Mouse (Mus musculus) kidney, postnatal 0 days (tissue): ENCODE measurements around the gene BC025920. TPM values are rescaled to one million over a fixed set of nuclear protein-coding genes. Genes with fewer than 3 reads are reported as not detected.

ENCODE experiments used
- ATAC-seq: fragments of 200-750 bp; cut with Nextera tagmentation; replicated peaks from 2 replicates; pipeline ENCODE4 v1.8.0; 2017; ENCODE audit warnings: low read depth, moderate number of reproducible peaks, moderate TSS enrichment, moderate library complexity; ENCODE audit not compliant: low FRiP score
- DNase-seq: peaks from one replicate; pipeline ENCODE4 v3.0.0-alpha.2; 2016; ENCODE audit warnings: low spot score
- H3K27ac ChIP-seq: fragments of 300-500 bp; sonication (generic); 2 replicates; pipeline ENCODE4 v1.5.1; 2014; ENCODE audit warnings: mild to moderate bottlenecking
- H3K27me3 ChIP-seq: fragments of 300-500 bp; sonication (generic); 2 replicates; pipeline ENCODE4 v1.6.1; 2014; ENCODE audit warnings: low read length, mixed read lengths; ENCODE audit not compliant: insufficient read depth
- H3K36me3 ChIP-seq: fragments of 300-500 bp; sonication (generic); 2 replicates; pipeline ENCODE4 v1.6.1; 2014; ENCODE audit warnings: low read length, mixed read lengths; ENCODE audit not compliant: insufficient read depth
- H3K4me1 ChIP-seq: fragments of 300-500 bp; sonication (generic); replicated peaks from 2 replicates; pipeline ENCODE4 v1.6.1; 2014; ENCODE audit warnings: antibody characterized with exemption, low read length, mixed read lengths; ENCODE audit not compliant: insufficient read depth
- H3K4me2 ChIP-seq: fragments of 300-500 bp; sonication (generic); 2 replicates; pipeline ENCODE4 v1.6.1; 2014; ENCODE audit warnings: mild to moderate bottlenecking, low read length, moderate library complexity, mixed read lengths
- H3K4me3 ChIP-seq: fragments of 300-500 bp; sonication (generic); replicated peaks from 2 replicates; pipeline ENCODE4 v1.5.1; 2014; ENCODE audit warnings: low read depth, low read length
- H3K9ac ChIP-seq: fragments of 300-500 bp; sonication (generic); 2 replicates; pipeline ENCODE4 v1.6.1; 2014; ENCODE audit warnings: low read depth, low read length
- H3K9me3 ChIP-seq: fragments of 300-500 bp; sonication (generic); replicated peaks from 2 replicates; pipeline ENCODE4 v1.6.1; 2016; ENCODE audit warnings: low read length, inconsistent platforms, mixed read lengths
- CTCF ChIP-seq: IDR thresholded peaks from 2 replicates; pipeline ENCODE4 v1.5.1; 2016; ENCODE audit warnings: antibody characterized with exemption, low read depth, mild to moderate bottlenecking, moderate library complexity
- WGBS: fragments of 180-500 bp; shearing (Covaris S2); extraction: QIAGEN DNeasy Blood & Tissue Kit; methylation state at CpG from one replicate; pipeline ENCODE4 v1.1.7; 2014; 5-methylcytosine and 5-hydroxymethylcytosine counted together
- polyA plus RNA-seq: library from polyadenylated mRNA; unstranded; fragments of >200 nt; fragmentation: Nextera tagmentation; extraction: Ambion mirVana; gene quantifications from 2 replicates; pipeline ENCODE4 v1.2.1, GENCODE M21; 2015

Gene BC025920
- polyA plus RNA-seq, 1 experiment from 2014 or later = 0.37 TPM

DNA sequence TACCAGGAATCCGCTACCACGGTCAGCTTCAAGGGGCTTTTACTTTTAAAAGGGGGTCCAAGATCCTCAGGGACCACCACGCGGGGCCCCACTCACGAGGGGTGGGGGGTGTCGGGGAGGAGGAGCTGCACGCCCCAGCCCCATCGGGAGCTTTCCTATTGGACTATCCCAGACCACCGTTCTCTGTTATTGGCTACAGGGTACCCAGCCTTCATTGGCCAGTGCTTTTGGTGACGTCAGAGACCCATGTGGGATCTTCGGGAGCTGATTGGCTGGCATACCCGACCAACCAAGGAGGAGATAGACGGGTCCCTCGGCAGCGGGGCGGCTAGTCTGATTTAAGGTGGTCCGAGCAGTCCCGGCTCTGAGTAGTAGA, 34.6 kb upstream of the BC025920 start:
- H3K9ac ChIP-seq = no peak overlapping the region
- H3K4me1 ChIP-seq = peaks cover 34% of the 10 kb centered on the region
- 0 out of 2 replicates have a peak, but pooled peaks cover 3% of the 10 kb centered on the region for H3K36me3 ChIP-seq
- H3K9me3 ChIP-seq = no peaks in the 10 kb centered on the region
- 0 out of 2 replicates have a peak, but pooled peaks cover 6% of the 10 kb centered on the region for H3K27me3 ChIP-seq
- DNase-seq (peak; percentile 99), ATAC-seq (peak; percentile 90)
- under 1% methylated on average over 18 of the region's 18 CpGs for WGBS
- peak overlapping the region; percentile 89 for H3K4me2 ChIP-seq
- TF ChIP-seq CTCF = no peak
- H3K4me3 ChIP-seq = peak overlapping the region; percentile 41
- peak overlapping the region; percentile 79 for H3K27ac ChIP-seq

DNA sequence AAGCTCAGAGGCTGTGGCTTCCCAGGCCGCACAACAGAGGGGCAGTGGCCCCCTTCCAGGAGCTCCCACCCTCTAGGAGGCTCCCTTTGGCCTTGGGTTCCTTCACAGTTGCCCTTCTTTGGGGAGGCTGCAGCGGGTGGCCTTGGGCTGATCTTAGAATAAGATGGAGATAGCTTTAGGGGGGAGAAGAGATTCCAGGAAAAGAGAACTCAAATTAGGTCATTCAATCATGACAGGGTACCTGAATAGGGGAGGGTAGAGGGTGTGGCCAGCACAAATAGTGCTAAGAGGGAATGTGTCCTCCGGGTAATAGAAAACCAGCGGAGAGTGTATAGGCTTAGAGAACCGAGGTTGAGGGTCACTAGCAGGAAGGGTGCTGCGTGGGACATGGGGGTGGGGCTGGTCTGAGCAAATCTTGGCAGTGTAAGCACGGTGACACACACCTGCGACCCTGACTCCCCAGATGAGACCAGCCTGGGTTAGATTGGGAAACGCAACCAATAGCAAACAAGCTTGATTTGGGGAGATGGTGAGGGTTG, 33.9 kb upstream of the BC025920 start:
- Histone ChIP-seq H3K4me1 (peaks cover 34% of the 10 kb centered on the region), H3K4me2 (peak overlapping the region; percentile 50), H3K27me3 (0 out of 2 replicates have a peak, but pooled peaks cover 6% of the 10 kb centered on the region), H3K9ac (peak overlapping the region; percentile 28; the same call in 1 of the 2 replicates), H3K9me3 (no peaks in the 10 kb centered on the region), H3K27ac (peak overlapping the region; percentile 65), H3K36me3 (no peaks in the 10 kb centered on the region), H3K4me3 (peak overlapping the region; percentile 10; the same call in 1 of the 2 replicates)
- ATAC-seq (no peak), DNase-seq (no peak)
- no peak for TF ChIP-seq CTCF
- WGBS = 8% methylated on average over 9 of the region's 9 CpGs

DNA sequence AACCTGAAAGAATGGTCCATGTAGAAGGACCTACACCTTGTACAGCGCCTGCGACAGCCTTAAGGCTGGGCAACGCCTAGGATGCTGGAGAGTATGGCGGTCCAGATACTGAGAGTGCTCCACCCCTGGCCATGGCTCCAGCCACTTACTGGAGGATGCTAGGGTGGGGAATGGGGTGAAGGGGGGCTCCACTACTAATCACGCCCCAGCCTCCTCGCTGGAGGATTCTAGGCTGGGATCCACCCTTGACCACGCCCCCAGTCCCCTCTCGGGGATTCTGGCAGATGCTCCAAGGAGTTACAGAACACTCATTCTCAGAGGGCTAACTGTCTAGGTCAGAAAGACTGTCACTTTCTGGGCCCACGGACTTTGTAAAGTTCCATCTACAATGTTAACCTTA, 33.1 kb upstream of the BC025920 start:
- H3K27ac ChIP-seq = no peak overlapping the region
- no peak overlapping the region for H3K4me2 ChIP-seq
- DNase-seq (peak; percentile 43), ATAC-seq (no peak)
- no peak for TF ChIP-seq CTCF
- 0 out of 2 replicates have a peak, but pooled peaks cover 6% of the 10 kb centered on the region for H3K27me3 ChIP-seq
- WGBS = 21% methylated on average over 9 of the region's 9 CpGs
- peaks cover 34% of the 10 kb centered on the region for H3K4me1 ChIP-seq
- no peaks in the 10 kb centered on the region for H3K36me3 ChIP-seq
- H3K4me3 ChIP-seq = no peak overlapping the region
- H3K9ac ChIP-seq = no peak overlapping the region
- H3K9me3 ChIP-seq = no peaks in the 10 kb centered on the region

DNA sequence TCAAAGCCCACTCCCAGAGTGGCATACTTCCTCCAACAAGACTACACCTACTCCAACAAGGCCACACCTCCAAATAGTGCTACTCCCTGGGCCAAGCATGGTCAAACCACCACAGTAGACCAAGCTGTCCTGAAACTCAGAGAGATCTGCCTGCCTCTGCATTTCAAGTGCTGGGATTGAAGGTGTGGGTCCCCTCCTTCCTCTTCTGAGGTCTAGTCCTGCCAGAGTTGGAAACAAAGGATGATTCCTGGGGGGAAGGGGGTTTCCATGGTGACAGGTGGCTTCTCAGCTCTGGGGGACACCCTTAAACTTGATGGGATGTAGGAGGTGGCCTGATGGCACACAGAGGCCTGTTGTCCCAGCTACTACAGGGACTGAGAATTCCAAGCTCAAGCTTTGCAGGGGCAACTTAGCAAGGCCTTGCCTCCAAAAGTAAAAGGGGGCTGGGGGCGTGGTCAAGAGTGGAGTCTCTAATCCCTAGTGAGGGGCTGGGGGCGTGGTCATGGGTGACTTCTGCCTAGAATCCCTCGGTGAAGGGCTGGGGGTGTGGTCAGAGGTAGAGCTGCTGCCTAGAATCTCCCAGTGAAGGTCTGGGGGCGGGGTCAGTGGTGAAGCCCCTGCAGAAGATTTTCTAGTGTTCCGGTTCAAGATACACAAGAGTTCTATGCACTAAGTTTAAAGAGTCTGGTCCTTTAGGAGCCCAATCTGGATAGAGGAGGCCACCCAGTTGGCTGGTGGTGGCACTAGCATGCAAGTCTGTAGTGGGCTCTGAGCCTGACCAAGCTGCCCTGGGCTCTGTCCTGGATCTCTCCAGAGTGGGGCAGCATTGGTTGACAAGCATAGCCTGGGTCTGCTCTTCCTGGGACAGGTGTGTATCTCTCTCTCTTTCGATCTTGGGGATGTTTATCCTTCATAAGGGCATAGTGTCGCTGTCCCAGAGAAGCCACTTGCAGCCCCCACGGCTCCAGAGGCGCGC, 31.7 kb upstream of the BC025920 start, which contains the start of gene Tle2:
Gene Tle2, plus strand, starts transcription at position 481 of the 976 bp plus-strand sequence.
- Histone ChIP-seq H3K4me2 (peak within 1 kb of the TSS; percentile 75), H3K27me3 (0 out of 2 replicates have a peak, but pooled peaks cover 6% of the 10 kb centered on the region), H3K36me3 (peaks cover 4% of the 10 kb centered on the region; the same call in 1 of the 2 replicates), H3K4me1 (peaks cover 24% of the 10 kb centered on the region), H3K9ac (peak within 1 kb of the TSS; percentile 57), H3K4me3 (peak within 1 kb of the TSS; percentile 47), H3K9me3 (no peaks in the 10 kb centered on the region), H3K27ac (peak within 1 kb of the TSS; percentile 47; the same call in 1 of the 2 replicates)
- TF ChIP-seq CTCF = no peak
- 26% methylated on average over 10 of the region's 10 CpGs for WGBS
- DNase-seq (peak; percentile 51), ATAC-seq (no peak)

DNA sequence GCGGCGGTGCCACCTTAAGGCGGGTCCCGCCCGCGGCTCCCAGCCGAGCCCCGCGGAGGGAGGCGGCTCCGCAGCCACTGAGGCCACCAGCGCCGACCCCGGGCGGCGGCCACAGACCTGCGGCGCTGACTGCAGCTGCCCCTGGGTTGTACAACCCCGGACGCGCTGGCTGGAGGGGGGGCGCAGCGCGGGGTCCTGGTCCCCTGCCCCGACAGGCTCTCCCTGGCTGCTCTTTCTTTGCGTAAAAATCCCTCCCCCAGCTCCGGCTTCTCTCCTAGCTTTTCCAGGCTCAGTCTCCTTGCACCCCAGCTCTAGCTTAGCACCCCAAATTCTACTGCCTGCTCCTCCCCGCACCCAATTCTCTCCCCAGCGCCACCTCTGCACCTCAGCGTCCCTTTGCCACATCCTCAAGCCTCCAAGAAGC, 30.9 kb upstream of the BC025920 start:
- H3K27ac ChIP-seq = peak overlapping the region; percentile 47; the same call in 1 of the 2 replicates
- H3K4me3 ChIP-seq = peak overlapping the region; percentile 47
- TF ChIP-seq CTCF = no peak
- 0 out of 2 replicates have a peak, but pooled peaks cover 6% of the 10 kb centered on the region for H3K27me3 ChIP-seq
- H3K9ac ChIP-seq = peak overlapping the region; percentile 57
- peaks cover 4% of the 10 kb centered on the region; the same call in 1 of the 2 replicates for H3K36me3 ChIP-seq
- peak; percentile 38 for DNase-seq
- H3K4me2 ChIP-seq = peak overlapping the region; percentile 75
- under 1% methylated on average over 22 of the region's 30 CpGs for WGBS
- no peak for ATAC-seq
- H3K9me3 ChIP-seq = no peaks in the 10 kb centered on the region
- H3K4me1 ChIP-seq = peaks cover 26% of the 10 kb centered on the region

DNA sequence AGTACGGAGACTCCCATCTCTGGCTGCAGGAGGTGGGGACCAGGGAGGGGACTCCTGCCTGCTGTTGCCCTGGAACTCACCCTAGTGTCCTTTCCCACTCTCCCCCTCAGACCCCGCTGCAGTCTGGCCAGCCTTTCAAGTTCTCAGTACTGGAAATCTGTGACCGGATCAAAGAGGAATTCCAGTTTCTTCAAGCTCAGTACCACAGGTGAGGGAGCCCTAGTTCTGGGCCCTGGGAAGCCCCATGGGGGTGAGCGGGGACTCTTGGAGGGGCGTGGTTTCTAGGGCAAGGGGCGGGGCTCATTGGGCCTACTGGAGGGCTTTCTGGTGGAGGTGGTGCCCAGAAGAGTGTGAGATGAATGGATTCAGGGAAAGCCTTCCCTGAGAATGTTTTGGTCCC, 30.4 kb upstream of the BC025920 start:
- Histone ChIP-seq H3K9ac (peak overlapping the region; percentile 57), H3K4me1 (peaks cover 30% of the 10 kb centered on the region), H3K27ac (peak overlapping the region; percentile 47; the same call in 1 of the 2 replicates), H3K27me3 (0 out of 2 replicates have a peak, but pooled peaks cover 6% of the 10 kb centered on the region), H3K36me3 (peaks cover 4% of the 10 kb centered on the region; the same call in 1 of the 2 replicates), H3K9me3 (no peaks in the 10 kb centered on the region), H3K4me2 (peak overlapping the region; percentile 75), H3K4me3 (peak overlapping the region; percentile 47)
- no peak for TF ChIP-seq CTCF
- DNase-seq = no peak
- ATAC-seq = no peak
- 2% methylated on average over 6 of the region's 6 CpGs for WGBS
